Mouse (Mus musculus): ENCODE data around the gene Cdhr5. TPM values are rescaled to one million over a fixed set of nuclear protein-coding genes. Genes with fewer than 3 reads are reported as not detected.
"Not testable (repeated sequence)": the region's sequence is repeated elsewhere in the genome, so short reads cannot be mapped to it uniquely, and the experiment has no call there.

Gene Cdhr5
- polyA plus RNA-seq, 1 experiment from 2014 or later, result not detected

GRCm38 (mm10) chr7:141250486-141250885 is 26.1 kb downstream of the Cdhr5 start:
- not testable (repeated sequence) for H3K4me2 ChIP-seq (ENCODE audit: low read depth); ATAC-seq (ENCODE audit: insufficient read depth, low FRiP score, low TSS enrichment); H3K9ac ChIP-seq (ENCODE audit: low read length); DNase-seq (ENCODE audit: low spot score); H3K27ac ChIP-seq (ENCODE audit: low read depth, low read length); H3K9me3 ChIP-seq (ENCODE audit: control insufficient read depth, low read length); H3K27me3 ChIP-seq (ENCODE audit: control insufficient read depth, insufficient read depth, low read length); H3K4me1 ChIP-seq (ENCODE audit: control insufficient read depth, insufficient read depth, low read length); H3K4me3 ChIP-seq (ENCODE audit: low read depth, low read length)
- peaks cover 18% of the 10 kb centered on the region for H3K36me3 ChIP-seq (ENCODE audit: control insufficient read depth, insufficient read depth, low read length)
- WGBS, result 93% methylated on average over 4 of the region's 4 CpGs

- no peak for DNase-seq (ENCODE audit: low spot score)
- no peak for ATAC-seq (ENCODE audit: insufficient read depth, low FRiP score, low TSS enrichment)
- no peaks in the 10 kb centered on the region for H3K27me3 ChIP-seq (ENCODE audit: control insufficient read depth, insufficient read depth, low read length)
- H3K36me3 ChIP-seq (ENCODE audit: control insufficient read depth, insufficient read depth, low read length), result peaks cover 19% of the 10 kb centered on the region
- no peak overlapping the region for H3K4me2 ChIP-seq (ENCODE audit: low read depth)
- no peak overlapping the region for H3K27ac ChIP-seq (ENCODE audit: low read depth, low read length)
- 92% methylated on average over 9 of the region's 10 CpGs for WGBS
- no peak overlapping the region for H3K4me3 ChIP-seq (ENCODE audit: low read depth, low read length)
- no peaks in the 10 kb centered on the region for H3K9me3 ChIP-seq (ENCODE audit: control insufficient read depth, low read length)
- no peak overlapping the region for H3K9ac ChIP-seq (ENCODE audit: low read length)
- peaks cover 7% of the 10 kb centered on the region for H3K4me1 ChIP-seq (ENCODE audit: control insufficient read depth, insufficient read depth, low read length)
Measured at GRCm38 (mm10) chr7:141231551-141231950, 45.0 kb downstream of the Cdhr5 start.

- DNase-seq (ENCODE audit: low spot score) (peak; percentile 1), ATAC-seq (ENCODE audit: insufficient read depth, low FRiP score, low TSS enrichment) (no peak)
- Histone ChIP-seq H3K27ac (ENCODE audit: low read depth, low read length) (no peak overlapping the region), H3K9ac (ENCODE audit: low read length) (no peak overlapping the region), H3K4me3 (ENCODE audit: low read depth, low read length) (no peak overlapping the region), H3K4me2 (ENCODE audit: low read depth) (no peak overlapping the region), H3K27me3 (ENCODE audit: control insufficient read depth, insufficient read depth, low read length) (no peaks in the 10 kb centered on the region), H3K36me3 (ENCODE audit: control insufficient read depth, insufficient read depth, low read length) (peaks cover 19% of the 10 kb centered on the region), H3K9me3 (ENCODE audit: control insufficient read depth, low read length) (no peaks in the 10 kb centered on the region), H3K4me1 (ENCODE audit: control insufficient read depth, insufficient read depth, low read length) (peaks cover 7% of the 10 kb centered on the region)
- 90% methylated on average over 3 of the region's 3 CpGs for WGBS
Measured at GRCm38 (mm10) chr7:141231111-141231510, 45.5 kb downstream of the Cdhr5 start.

- ATAC-seq (ENCODE audit: insufficient read depth, low FRiP score, low TSS enrichment), result no peak
Measured at GRCm38 (mm10) chr7:141230570-141230969, 46.0 kb downstream of the Cdhr5 start.

GRCm38 (mm10) chr7:141229702-141230101 is 46.9 kb downstream of the Cdhr5 start:
- DNase-seq (ENCODE audit: low spot score), result no peak

More at GRCm38 (mm10) chr7:141230570-141230969, 46.0 kb downstream of the Cdhr5 start:
- Histone ChIP-seq H3K9me3 (ENCODE audit: control insufficient read depth, low read length) (no peaks in the 10 kb centered on the region), H3K27me3 (ENCODE audit: control insufficient read depth, insufficient read depth, low read length) (no peaks in the 10 kb centered on the region), H3K4me1 (ENCODE audit: control insufficient read depth, insufficient read depth, low read length) (peaks cover 7% of the 10 kb centered on the region), H3K4me3 (ENCODE audit: low read depth, low read length) (no peak overlapping the region), H3K27ac (ENCODE audit: low read depth, low read length) (no peak overlapping the region), H3K9ac (ENCODE audit: low read length) (no peak overlapping the region), H3K4me2 (ENCODE audit: low read depth) (no peak overlapping the region), H3K36me3 (ENCODE audit: control insufficient read depth, insufficient read depth, low read length) (peaks cover 16% of the 10 kb centered on the region)
- DNase-seq (ENCODE audit: low spot score), result no peak
- whole genome bisulfite sequencing, result 84% methylated on average over 4 of the region's 4 CpGs

GRCm38 (mm10) chr7:141228279-141229067 is 48.1 kb downstream of the Cdhr5 start, which contains the start of gene Phrf1:
Gene Phrf1 (plus strand): TSS chr7:141228784.
- Histone ChIP-seq H3K4me1 (ENCODE audit: control insufficient read depth, insufficient read depth, low read length) (peaks cover 7% of the 10 kb centered on the region), H3K9ac (ENCODE audit: low read length) (peak within 1 kb of the TSS; percentile 96), H3K27ac (ENCODE audit: low read depth, low read length) (peak within 1 kb of the TSS; percentile 88), H3K9me3 (ENCODE audit: control insufficient read depth, low read length) (no peaks in the 10 kb centered on the region), H3K4me2 (ENCODE audit: low read depth) (peak within 1 kb of the TSS; percentile 74), H3K27me3 (ENCODE audit: control insufficient read depth, insufficient read depth, low read length) (no peaks in the 10 kb centered on the region), H3K4me3 (ENCODE audit: low read depth, low read length) (peak within 1 kb of the TSS; percentile 100), H3K36me3 (ENCODE audit: control insufficient read depth, insufficient read depth, low read length) (peaks cover 12% of the 10 kb centered on the region)
- under 1% methylated on average over 76 of the region's 76 CpGs for WGBS
- DNase-seq (ENCODE audit: low spot score) (peak; percentile 93), ATAC-seq (ENCODE audit: insufficient read depth, low FRiP score, low TSS enrichment) (peak; percentile 91)

More at GRCm38 (mm10) chr7:141229702-141230101, 46.9 kb downstream of the Cdhr5 start:
- Histone ChIP-seq H3K9me3 (ENCODE audit: control insufficient read depth, low read length) (no peaks in the 10 kb centered on the region), H3K4me2 (ENCODE audit: low read depth) (peak overlapping the region; percentile 74), H3K9ac (ENCODE audit: low read length) (peak overlapping the region; percentile 96), H3K27ac (ENCODE audit: low read depth, low read length) (no peak overlapping the region), H3K36me3 (ENCODE audit: control insufficient read depth, insufficient read depth, low read length) (peaks cover 12% of the 10 kb centered on the region), H3K4me1 (ENCODE audit: control insufficient read depth, insufficient read depth, low read length) (peaks cover 7% of the 10 kb centered on the region), H3K4me3 (ENCODE audit: low read depth, low read length) (peak overlapping the region; percentile 100), H3K27me3 (ENCODE audit: control insufficient read depth, insufficient read depth, low read length) (no peaks in the 10 kb centered on the region)
- WGBS, result 68% methylated on average over 6 of the region's 6 CpGs
- no peak for ATAC-seq (ENCODE audit: insufficient read depth, low FRiP score, low TSS enrichment)

- H3K27ac ChIP-seq (ENCODE audit: low read depth, low read length), result no peak overlapping the region
- H3K4me3 ChIP-seq (ENCODE audit: low read depth, low read length), result no peak overlapping the region; the same call in 1 of the 2 replicates
- DNase-seq (ENCODE audit: low spot score) (no peak), ATAC-seq (ENCODE audit: insufficient read depth, low FRiP score, low TSS enrichment) (no peak)
- no peaks in the 10 kb centered on the region for H3K27me3 ChIP-seq (ENCODE audit: control insufficient read depth, insufficient read depth, low read length)
- no peaks in the 10 kb centered on the region for H3K9me3 ChIP-seq (ENCODE audit: control insufficient read depth, low read length)
- H3K4me1 ChIP-seq (ENCODE audit: control insufficient read depth, insufficient read depth, low read length), result peaks cover 7% of the 10 kb centered on the region
- WGBS, result 80% methylated on average over 4 of the region's 4 CpGs
- peaks cover 7% of the 10 kb centered on the region for H3K36me3 ChIP-seq (ENCODE audit: control insufficient read depth, insufficient read depth, low read length)
- H3K4me2 ChIP-seq (ENCODE audit: low read depth), result peak overlapping the region; percentile 38; the same call in 1 of the 2 replicates
- H3K9ac ChIP-seq (ENCODE audit: low read length), result peak overlapping the region; percentile 96
Measured at GRCm38 (mm10) chr7:141227796-141228195, 48.8 kb downstream of the Cdhr5 start.

- 89% methylated on average over 6 of the region's 6 CpGs for whole genome bisulfite sequencing
- no peak overlapping the region for H3K9ac ChIP-seq (ENCODE audit: low read length)
Measured at GRCm38 (mm10) chr7:141226535-141226934, 50.1 kb downstream of the Cdhr5 start.

More at GRCm38 (mm10) chr7:141226535-141226934, 50.1 kb downstream of the Cdhr5 start:
- Histone ChIP-seq H3K36me3 (ENCODE audit: control insufficient read depth, insufficient read depth, low read length) (peaks cover under 1% of the 10 kb centered on the region; the same call in 1 of the 2 replicates), H3K9me3 (ENCODE audit: control insufficient read depth, low read length) (no peaks in the 10 kb centered on the region), H3K4me1 (ENCODE audit: control insufficient read depth, insufficient read depth, low read length) (peaks cover 13% of the 10 kb centered on the region), H3K4me3 (ENCODE audit: low read depth, low read length) (no peak overlapping the region), H3K27ac (ENCODE audit: low read depth, low read length) (no peak overlapping the region), H3K27me3 (ENCODE audit: control insufficient read depth, insufficient read depth, low read length) (no peaks in the 10 kb centered on the region), H3K4me2 (ENCODE audit: low read depth) (no peak overlapping the region)
- ATAC-seq (ENCODE audit: insufficient read depth, low FRiP score, low TSS enrichment) (no peak), DNase-seq (ENCODE audit: low spot score) (no peak)

All from neural tube, embryonic 11.5 days (tissue).